Mouse (Mus musculus): ENCODE results near the gene Kcnab1.

Kcnab1 gene

DNA sequence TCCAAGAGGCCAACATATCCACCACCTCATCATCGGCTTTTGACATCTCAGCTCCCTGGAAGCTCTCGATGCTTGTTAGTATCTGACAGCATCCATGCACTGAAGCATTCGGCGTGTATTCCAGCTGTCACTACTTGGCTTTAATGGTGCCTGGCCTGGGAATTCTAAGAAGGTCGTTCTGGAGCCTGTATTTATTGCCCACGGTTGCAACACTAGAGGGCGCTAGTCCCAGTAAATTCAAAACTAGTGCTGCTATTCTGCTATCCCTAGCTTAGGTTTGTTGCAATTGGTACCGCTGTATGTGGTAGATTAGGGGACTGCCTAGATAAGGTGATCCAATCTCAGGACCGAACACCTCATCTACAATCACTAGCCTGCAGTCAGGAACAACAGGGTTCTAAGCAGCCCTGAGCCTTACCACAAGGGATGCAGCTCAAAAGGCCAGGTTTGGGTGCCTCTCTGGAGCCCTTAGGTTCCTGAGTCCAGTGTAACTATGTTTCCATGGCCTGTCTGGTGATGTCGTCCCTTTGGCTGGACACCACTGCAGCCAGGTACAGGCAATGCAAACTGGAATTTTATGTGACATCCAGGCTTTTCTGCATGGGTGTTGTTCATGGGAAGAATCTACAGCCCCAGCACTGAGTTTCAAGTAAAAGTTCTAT lies 208.8 kb downstream of the Kcnab1 start:
- DNase-seq = peak; percentile 51 to 63

DNA sequence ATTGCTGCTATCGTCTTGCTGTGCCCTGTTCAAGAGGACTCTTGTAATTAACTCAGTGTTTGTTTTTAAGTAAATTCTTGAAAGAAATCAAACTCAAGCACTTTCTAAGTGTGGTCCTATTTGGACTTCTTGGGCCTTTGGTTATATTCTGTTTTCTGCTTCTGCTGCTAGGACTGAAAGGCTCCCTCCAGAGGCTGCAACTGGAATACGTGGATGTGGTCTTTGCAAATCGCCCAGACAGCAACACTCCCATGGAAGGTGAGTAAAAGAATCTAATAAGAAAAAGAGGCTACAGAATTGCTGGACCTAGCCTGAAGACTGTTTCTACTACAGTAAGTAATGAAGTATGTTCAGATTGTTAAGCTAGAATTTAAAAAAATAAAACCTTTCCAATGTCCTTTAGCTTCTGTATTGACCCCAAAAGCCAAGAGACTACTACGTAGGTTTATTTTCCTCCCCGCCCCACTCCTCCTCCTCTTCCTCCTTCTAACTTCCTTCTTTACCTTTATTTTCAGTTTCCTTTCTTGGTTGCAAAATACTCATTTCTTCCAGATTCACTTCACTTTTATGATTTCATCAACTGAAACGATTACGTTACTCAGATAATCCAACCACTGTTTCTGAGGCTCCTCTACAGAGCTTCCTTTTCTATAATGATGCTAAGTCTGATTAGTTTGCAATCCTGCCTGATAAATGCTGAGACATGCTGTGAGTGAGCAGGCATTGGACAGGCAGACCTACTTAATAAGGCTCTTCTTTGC lies 210.2 kb downstream of the Kcnab1 start:
- peak in 1 of 2 experiments; percentile 49 for DNase-seq

GRCm38 (mm10) chr3:65320990-65321389 lies 211.8 kb downstream of the Kcnab1 start:
- no peak for DNase-seq

- peak; percentile 48 to 65 for DNase-seq
Observed at GRCm38 (mm10) chr3:65321981-65322779, 213.0 kb downstream of the Kcnab1 start.

GRCm38 (mm10) chr3:65325254-65325653 lies 216.1 kb downstream of the Kcnab1 start:
- DNase-seq = no peak

- no peak for DNase-seq
Observed at GRCm38 (mm10) chr3:65328814-65329213, 219.6 kb downstream of the Kcnab1 start.

- DNase-seq = no peak
Observed at GRCm38 (mm10) chr3:65337835-65338464, 228.8 kb downstream of the Kcnab1 start.

GRCm38 (mm10) chr3:65340173-65340951 lies 231.2 kb downstream of the Kcnab1 start:
- no peak for DNase-seq

DNA sequence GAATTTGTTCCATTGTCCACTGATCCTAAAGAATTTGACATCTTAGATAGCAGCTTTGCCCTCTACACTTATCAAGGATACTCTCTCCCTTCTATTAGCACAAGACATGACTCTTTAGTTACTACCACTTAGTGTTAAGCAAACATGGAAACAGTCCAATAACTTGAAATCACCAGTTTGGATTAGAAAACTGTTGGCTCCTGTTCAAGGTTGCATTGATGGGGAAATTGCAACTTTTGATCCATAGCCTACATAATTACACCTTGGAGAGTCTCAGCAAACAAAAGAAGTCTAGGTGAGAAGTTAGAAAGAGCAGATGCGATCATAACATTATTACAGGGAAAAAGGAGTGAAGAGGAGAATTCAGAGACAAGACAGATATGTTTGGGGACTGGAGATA lies 237.0 kb downstream of the Kcnab1 start:
- DNase-seq = no peak

DNA sequence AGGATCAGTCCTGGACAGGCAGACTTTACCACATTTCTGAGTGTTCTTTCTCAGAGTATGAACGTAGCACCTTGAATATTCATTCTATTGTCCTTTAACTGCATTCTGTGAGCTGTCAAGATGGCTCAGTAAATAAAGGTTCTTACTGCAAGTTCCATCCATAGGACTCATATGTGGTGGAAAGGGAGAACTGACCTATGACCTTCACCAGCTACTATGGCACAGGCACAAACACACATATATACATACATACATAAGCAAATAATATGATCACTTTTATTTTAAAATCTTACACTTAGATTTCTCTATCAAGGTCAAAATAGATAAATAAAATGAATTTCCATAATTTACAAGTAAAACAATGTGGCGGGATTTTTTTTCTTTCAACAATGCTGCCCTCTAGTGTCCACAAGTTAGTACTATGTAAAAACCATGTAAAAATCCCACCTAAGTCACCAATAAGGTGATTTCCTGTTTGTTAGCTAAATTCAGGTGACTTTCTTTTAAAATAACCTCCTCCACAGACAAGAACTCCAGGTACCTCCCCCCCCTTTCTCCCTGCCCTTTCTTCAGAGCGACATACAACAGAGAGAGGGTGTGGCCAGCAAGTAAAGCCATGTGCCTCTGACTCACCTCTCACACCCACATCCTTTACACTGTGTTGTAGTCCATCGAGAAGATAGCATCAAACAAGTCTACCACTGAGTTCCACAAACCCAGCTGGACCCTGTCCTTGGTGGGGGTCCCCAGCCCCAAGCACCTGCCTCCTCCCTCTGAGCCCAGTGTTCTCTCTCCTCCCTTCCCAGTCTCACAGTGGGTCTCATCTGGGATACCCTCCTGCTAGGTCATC lies 243.3 kb downstream of the Kcnab1 start:
- DNase-seq = peak; percentile 52 to 66

DNA sequence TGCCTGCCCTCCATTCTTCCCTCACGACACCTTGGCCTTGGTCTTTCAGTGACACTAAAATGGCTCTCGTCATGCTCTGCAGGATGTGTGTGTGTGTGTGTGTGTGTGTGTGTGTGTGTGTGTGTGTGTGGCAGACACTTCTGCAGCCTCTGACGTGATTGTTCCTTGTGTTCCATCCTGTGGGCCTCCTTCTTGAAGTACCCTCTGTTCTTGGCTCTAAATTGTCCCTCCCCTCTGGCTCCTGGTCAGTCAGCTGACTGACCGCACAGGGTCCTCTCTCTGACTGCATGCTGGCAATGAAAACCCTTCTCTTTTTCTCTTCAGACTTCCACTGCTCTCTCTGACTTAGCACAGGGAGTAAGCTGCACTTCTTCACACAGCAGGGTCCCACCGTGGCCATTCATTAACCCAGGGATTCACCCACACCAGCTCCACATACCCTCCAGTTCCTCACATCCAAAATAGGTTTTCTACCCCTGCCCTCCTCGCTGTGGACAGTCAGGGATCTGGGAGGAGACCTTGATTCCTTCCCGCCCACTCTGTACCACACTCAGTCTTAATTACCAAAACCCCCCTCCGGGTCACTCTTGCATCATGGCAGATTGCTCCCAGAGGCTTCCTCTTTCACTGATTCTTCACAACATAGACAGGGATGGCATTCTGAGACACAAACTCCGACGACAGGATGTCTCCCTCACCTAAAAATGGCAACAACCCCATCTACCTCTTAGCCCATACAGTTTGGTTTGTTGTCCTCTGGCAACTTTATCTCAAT lies 244.3 kb downstream of the Kcnab1 start:
- no peak for DNase-seq

GRCm38 (mm10) chr3:65355479-65355878 lies 246.3 kb downstream of the Kcnab1 start:
- DNase-seq = no peak

DNA sequence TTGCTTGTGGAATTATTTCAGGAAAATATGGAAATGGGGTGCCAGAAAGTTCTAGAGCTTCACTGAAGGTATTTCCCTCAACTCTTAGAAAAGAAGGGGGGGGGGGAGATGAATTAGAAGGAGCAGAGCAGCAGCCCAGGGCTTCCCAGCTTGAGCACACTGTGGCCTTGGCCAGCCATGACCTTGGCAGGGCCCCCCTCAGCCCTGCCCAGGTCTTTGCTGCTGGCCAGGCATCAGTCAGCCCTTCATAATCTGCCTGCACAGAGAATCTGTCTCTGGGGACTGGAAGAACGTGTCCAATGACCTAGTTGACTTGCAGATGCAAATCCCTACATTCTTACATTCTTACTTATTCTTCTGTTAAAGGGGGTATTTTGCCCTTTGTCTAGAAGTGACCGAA lies 249.1 kb downstream of the Kcnab1 start:
- no peak for DNase-seq

- no peak for DNase-seq
Observed at GRCm38 (mm10) chr3:65358841-65359240, 249.7 kb downstream of the Kcnab1 start.

- DNase-seq = no peak
Observed at GRCm38 (mm10) chr3:65360163-65360969, 251.2 kb downstream of the Kcnab1 start.

DNA sequence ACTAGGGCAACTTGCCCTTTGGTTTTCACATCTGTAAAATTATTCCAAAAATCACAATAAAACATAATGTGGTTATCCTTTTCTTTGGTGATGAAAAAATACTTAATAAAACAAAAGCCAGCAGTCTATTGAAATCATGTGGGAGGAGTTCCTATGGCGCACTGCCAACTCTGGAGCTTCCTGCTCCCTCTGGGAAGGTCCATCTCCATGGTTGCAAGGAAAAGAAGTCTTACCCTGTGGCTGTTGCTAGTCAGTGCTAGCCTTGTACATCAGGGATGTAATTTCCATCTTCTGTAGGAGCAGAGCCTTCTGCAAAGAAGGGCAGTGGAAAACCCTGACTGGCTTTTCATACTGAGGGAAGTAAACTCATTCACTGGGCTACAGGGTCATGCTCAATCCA lies 254.3 kb downstream of the Kcnab1 start:
- DNase-seq = peak in 1 of 2 experiments; percentile 33

DNA sequence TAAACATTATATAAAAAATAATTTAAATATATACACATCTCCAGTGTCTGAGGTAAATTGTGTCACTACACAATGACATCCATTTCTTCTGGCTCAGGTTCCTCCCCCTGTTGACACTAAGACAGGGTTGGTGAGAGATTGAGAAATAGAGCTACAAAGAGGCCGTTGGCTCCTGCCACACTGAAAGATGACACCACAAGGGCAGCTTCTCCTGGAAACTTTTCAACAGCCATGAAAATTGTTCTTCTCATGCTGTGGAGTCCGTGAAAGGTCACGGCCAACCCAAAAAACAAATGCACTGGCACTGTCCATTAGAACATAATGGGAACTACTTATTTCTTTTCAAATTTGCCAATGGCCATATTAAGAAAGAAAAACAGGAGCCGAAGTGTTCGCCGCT lies 256.0 kb downstream of the Kcnab1 start:
- no peak for DNase-seq

DNA sequence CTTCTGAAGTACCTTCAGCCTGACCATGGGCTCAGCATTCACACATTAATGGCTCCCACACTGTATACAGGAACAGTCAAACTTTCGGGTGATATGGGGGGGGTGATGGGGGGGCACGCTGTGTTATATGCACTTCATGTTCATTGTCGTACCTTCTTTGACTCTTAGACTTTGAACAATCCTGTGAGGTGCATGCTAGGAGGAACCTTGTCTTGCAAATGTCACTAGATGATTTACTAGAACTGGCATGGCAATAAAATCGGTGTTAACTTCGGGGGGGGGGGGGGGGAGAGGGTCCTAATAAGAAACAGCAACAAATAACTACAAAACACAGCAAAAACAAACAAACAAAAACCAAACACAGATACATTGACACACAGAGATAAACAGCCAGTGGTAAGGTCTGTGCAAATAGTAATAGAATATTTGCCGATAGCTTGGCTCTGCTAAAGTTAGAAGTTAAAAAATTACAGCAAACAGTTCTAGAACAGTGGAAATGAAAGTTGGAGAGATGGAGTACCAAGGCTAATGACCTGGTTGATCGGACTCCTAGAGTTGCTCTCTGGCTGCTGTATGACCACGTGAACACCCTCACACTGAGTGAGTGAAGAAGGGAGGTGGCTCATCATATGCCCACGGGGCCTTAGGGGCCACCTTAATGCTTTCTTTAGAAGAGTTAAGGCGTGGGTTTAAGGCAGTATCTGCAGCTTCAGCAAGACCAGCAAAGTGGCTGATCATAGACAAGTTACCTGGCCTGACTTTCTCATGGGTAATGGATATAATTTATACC lies 256.9 kb downstream of the Kcnab1 start:
- no peak for DNase-seq

GRCm38 (mm10) chr3:65367944-65368343 lies 258.8 kb downstream of the Kcnab1 start:
- no peak for DNase-seq
